ENCODE assay signal across 8 mouse cellular contexts in the genomic region with DNA sequence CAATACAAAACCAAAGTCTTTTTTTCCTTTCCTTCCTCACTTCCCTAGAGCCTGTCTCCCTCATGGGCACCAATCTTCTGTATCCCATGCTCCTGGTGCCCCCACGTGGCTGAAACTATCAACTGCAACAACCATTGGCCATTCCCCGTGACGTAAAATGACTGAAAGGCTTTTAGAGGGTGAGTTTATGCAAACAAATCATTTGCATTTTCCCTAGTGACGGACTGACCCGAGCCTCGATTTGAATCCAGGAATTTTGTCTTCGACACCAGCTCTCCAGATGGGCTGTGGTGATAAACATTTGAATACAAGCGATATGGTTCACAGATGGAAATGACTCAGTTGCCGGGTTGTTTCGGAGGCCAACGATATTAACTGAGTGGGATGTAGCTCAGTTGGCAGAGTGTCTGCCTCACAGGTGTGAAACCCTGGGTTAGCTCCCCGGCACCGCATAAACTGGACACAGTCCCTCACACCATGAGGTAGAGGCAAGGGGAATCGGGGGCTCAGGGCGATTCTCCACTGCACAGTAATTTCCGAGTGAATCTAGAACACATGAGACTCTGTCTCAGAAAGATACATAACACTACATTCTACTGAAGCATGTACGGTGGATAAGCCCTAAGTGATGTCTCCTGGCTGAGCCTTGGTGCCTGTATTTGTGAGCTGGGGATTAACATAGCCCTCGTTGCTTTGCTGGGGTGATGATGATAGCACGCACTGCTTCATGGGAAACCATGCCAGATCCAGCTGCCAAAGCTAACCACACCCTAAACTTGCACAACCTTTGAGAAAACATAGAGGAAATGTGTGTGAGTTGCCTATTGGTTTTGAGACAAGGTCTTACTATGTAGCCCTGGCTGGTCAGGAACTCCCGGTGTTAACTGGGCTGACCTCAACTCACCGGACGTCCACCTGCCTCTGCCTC. TPM values are rescaled to one million over a fixed set of nuclear protein-coding genes. Genes with fewer than 3 reads are reported as not detected.
A peak's percentile ranks its signal among the peaks of the same experiment; 100 is the strongest.
DNase-seq lines count a peak whose midpoint lies in the region; ATAC-seq and TF ChIP-seq lines count a peak whose summit lies in the region.

No protein-coding gene starts in this region.

- no peaks in the 10 kb centered on the region for H3K9me3 ChIP-seq in forebrain, embryonic 16.5 days (ENCODE audit: control insufficient read depth, low read length)
- H3K9me3 ChIP-seq in lung, postnatal 0 days (ENCODE audit: low read length), result no peaks in the 10 kb centered on the region

- ATAC-seq in forebrain, embryonic 16.5 days, result peak; percentile 57; the same call in 1 of the 2 replicates
- ATAC-seq in hematopoietic stem cell, adult 5-6 weeks (replicated peaks in 1 of 2; ENCODE audit: insufficient read depth in 1 of 2, low FRiP score in 2 of 2, low TSS enrichment in 1 of 2, low read depth in 1 of 2, poor library complexity in 2 of 2, severe bottlenecking in 2 of 2), result peak; percentile 74 to 88
- peak; percentile 68 for ATAC-seq in lung, postnatal 0 days

- H3K4me3 ChIP-seq in forebrain, embryonic 16.5 days (replicated peaks; ENCODE audit: low read length), result no peak overlapping the region
- H3K4me3 ChIP-seq in lung, postnatal 0 days (ENCODE audit: low read depth, low read length), result no peak overlapping the region

- no peak for TF ChIP-seq EP300 in lung, postnatal 0 days (IDR thresholded peaks at IDR 0.05)

- H3K4me1 ChIP-seq in forebrain, embryonic 16.5 days (replicated peaks; ENCODE audit: control insufficient read depth, insufficient read depth, low read length), result no peaks in the 10 kb centered on the region
- H3K4me1 ChIP-seq in lung, postnatal 0 days (ENCODE audit: insufficient read depth, low read depth, low read length), result no peaks in the 10 kb centered on the region

- no peaks in the 10 kb centered on the region for H3K36me3 ChIP-seq in forebrain, embryonic 16.5 days (ENCODE audit: control insufficient read depth, insufficient read depth)
- no peaks in the 10 kb centered on the region for H3K36me3 ChIP-seq in lung, postnatal 0 days (ENCODE audit: insufficient read depth, low read length)

- no peak overlapping the region for H3K27ac ChIP-seq in forebrain, embryonic 16.5 days (ENCODE audit: low read length)
- 0 out of 2 replicates have a peak overlapping the region, but pooled peaks have one; percentile 11 for H3K27ac ChIP-seq in lung, postnatal 0 days (ENCODE audit: low read length)

- peak; percentile 95 for TF ChIP-seq CTCF in lung, postnatal 0 days (IDR thresholded peaks at IDR 0.05)

- H3K27me3 ChIP-seq in forebrain, embryonic 16.5 days (replicated peaks; ENCODE audit: control insufficient read depth, insufficient read depth, low read length), result peaks cover 2% of the 10 kb centered on the region; the same call in 1 of the 2 replicates
- no peaks in the 10 kb centered on the region for H3K27me3 ChIP-seq in lung, postnatal 0 days (replicated peaks; ENCODE audit: insufficient read depth, low read length)

- H3K4me2 ChIP-seq in forebrain, embryonic 16.5 days (ENCODE audit: low read length), result peak overlapping the region; percentile 35
- H3K4me2 ChIP-seq in lung, postnatal 0 days (replicated peaks; ENCODE audit: low read depth, low read length), result no peak overlapping the region; the same call in 1 of the 2 replicates

- peak; percentile 75 for DNase-seq in Muller cell, postnatal 12 days (ENCODE audit: inconsistent ontology term)
- DNase-seq in cerebellum, adult 18-20 months, result peak; percentile 89 to 90
- peak; percentile 96 for DNase-seq in layer of hippocampus, adult 9-10 months (ENCODE audit: low spot score)
- peak; percentile 87 for DNase-seq in lung, postnatal 0 days (ENCODE audit: low spot score)
- DNase-seq in ovary, postnatal 36 days (ENCODE audit: low spot score), result peak; percentile 78
- peak; percentile 55 for DNase-seq in thymus, postnatal 25 days

- no peak overlapping the region for H3K9ac ChIP-seq in forebrain, embryonic 16.5 days (replicated peaks; ENCODE audit: low read depth, low read length)
- H3K9ac ChIP-seq in lung, postnatal 0 days (replicated peaks; ENCODE audit: low read depth), result no peak overlapping the region

- WGBS in forebrain, embryonic 16.5 days, result 40% methylated on average over 22 of the region's 22 CpGs
- WGBS in lung, postnatal 0 days, result 27% methylated on average over 22 of the region's 22 CpGs

RNA-seq across cellular contexts. Expression of gene Mul1, which starts 7.4 kb away (rescaled TPM):
- 18.4 and 20.2 TPM in 2 replicates for polyA plus RNA-seq in forebrain, embryonic 16.5 days (2015; fragmentation: Nextera tagmentation; extraction: Ambion mirVana)
- total RNA-seq in hematopoietic stem cell, adult 5-6 weeks (2017), result 6.3 and 10.1 TPM in 2 replicates
- 12.3 and 13.1 TPM in 2 replicates for polyA plus RNA-seq in lung, postnatal 0 days (2015; fragmentation: Nextera tagmentation; extraction: Ambion mirVana)

RNA-seq across cellular contexts. Expression of gene Camk2n1, which starts 27.1 kb away (rescaled TPM):
- 9.8 and 10.2 TPM in 2 replicates for polyA plus RNA-seq in forebrain, embryonic 16.5 days (2015; fragmentation: Nextera tagmentation; extraction: Ambion mirVana)
- total RNA-seq in hematopoietic stem cell, adult 5-6 weeks (2017), result 0.13 and 0.60 TPM in 2 replicates
- polyA plus RNA-seq in lung, postnatal 0 days (2015; fragmentation: Nextera tagmentation; extraction: Ambion mirVana), result 10.9 and 12.7 TPM in 2 replicates

RNA-seq across cellular contexts. Expression of gene Fam43b, which starts 30.7 kb away (rescaled TPM):
- polyA plus RNA-seq in forebrain, embryonic 16.5 days (2015; fragmentation: Nextera tagmentation; extraction: Ambion mirVana), result 7.7 and 8.4 TPM in 2 replicates
- total RNA-seq in hematopoietic stem cell, adult 5-6 weeks (2017), result 0.45 TPM in 1 of 2 replicates, not detected in the other
- polyA plus RNA-seq in lung, postnatal 0 days (2015; fragmentation: Nextera tagmentation; extraction: Ambion mirVana), result 0.05 TPM in 1 of 2 replicates, not detected in the other

RNA-seq across cellular contexts. Expression of gene Cda, which starts 59.2 kb away (rescaled TPM):
- polyA plus RNA-seq in forebrain, embryonic 16.5 days (2015; fragmentation: Nextera tagmentation; extraction: Ambion mirVana), result 1.0 and 1.1 TPM in 2 replicates
- not detected in 2 replicates for total RNA-seq in hematopoietic stem cell, adult 5-6 weeks (2017)
- polyA plus RNA-seq in lung, postnatal 0 days (2015; fragmentation: Nextera tagmentation; extraction: Ambion mirVana), result 15.6 and 16.0 TPM in 2 replicates
